Mouse (Mus musculus) myocyte (in vitro differentiated cells): ENCODE data around the gene Pced1b.

Experiments used
- MYOG ChIP-seq, 3 experiments: IDR thresholded peaks; one replicate each; pipeline ENCODE4 v1.6.1; 2011; ENCODE audit warnings: control low read depth in 2 of 3, low read depth in 2 of 3, mild to moderate bottlenecking in 2 of 3; ENCODE audit not compliant: insufficient read length in 2 of 3, control insufficient read depth in 1 of 3, insufficient read depth in 1 of 3
- POLR2A ChIP-seq: IDR thresholded peaks from one replicate; pipeline ENCODE4 v1.6.1; 2011; ENCODE audit warnings: low read depth, mild to moderate bottlenecking, control low read depth, moderate library complexity; ENCODE audit not compliant: insufficient read length

- no peak for TF ChIP-seq MYOG (IDR thresholded peaks at IDR 0.05; ENCODE audit: control insufficient read depth in 1 of 3, insufficient read depth in 1 of 3, insufficient read length in 2 of 3, low read depth in 2 of 3)
- TF ChIP-seq POLR2A = no peak
Observed at GRCm38 (mm10) chr15:97254375-97254774, 7.5 kb downstream of the Pced1b start.
